In the genomic region with DNA sequence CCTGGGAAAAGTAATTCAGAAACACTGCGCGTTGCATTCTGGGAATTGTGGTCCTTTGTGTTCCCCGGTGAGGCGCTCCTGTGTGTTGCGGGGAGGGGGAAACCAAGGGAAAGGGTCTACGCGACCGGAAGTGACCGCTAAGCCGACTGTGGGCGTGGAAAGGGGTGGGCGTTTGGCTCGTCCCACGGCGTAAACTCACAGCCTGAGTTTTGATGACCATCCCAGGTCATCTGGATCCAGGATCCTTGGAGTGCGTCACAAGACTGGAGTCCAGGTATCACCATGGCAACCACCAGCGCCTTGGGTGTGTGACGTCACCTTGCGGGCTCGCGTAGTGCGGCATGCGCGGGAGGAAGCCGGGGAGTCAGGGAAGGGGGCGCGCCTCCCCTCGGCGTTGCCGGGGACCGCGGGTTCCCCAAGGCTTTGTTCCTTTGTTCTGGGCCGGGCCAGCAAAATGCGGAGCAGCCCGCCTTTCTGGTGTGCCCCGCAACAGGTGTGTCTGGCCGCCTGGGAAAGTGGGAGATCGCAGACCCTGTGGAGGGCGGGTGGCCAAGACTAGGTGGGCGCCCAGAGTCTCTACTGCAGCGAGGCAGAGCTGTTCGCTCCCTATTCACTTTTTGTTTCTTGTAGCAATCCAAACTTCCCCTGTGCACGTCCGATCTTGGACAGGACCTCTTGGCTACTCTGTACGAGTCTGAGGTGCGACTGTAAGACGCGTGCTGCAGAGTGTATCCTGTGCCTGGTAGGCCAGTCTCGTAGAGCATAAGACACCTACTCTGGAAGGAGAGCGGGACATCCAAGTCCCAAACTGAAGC, we compare ENCODE assay signal across 8 mouse cellular contexts. TPM values are rescaled to one million over a fixed set of nuclear protein-coding genes. Genes with fewer than 3 reads are reported as not detected.
DNase-seq lines count a peak whose midpoint lies in the region; ATAC-seq lines count a peak whose summit lies in the region.

A gene (plus strand): TSS at position 169 of the 815 bp plus-strand sequence.

- under 1% methylated on average over 50 of the region's 50 CpGs for WGBS in hindbrain, embryonic 15.5 days

- H3K9ac ChIP-seq in hindbrain, embryonic 15.5 days, result peak within 1 kb of the TSS; percentile 75

- H3K27me3 ChIP-seq in hindbrain, embryonic 15.5 days, result no peaks in the 10 kb centered on the region

- peak within 1 kb of the TSS; percentile 80 for H3K4me3 ChIP-seq in hindbrain, embryonic 15.5 days

- peak; percentile 95 for ATAC-seq in hindbrain, embryonic 15.5 days (ENCODE audit: low FRiP score, low read depth)

- H3K27ac ChIP-seq in hindbrain, embryonic 15.5 days (replicated peaks), result peak within 1 kb of the TSS; percentile 80

- H3K4me1 ChIP-seq in hindbrain, embryonic 15.5 days (replicated peaks), result peaks cover 18% of the 10 kb centered on the region

- peak; percentile 95 for DNase-seq in WW6 (ENCODE audit: low read depth, low spot score)
- peak; percentile 82 to 91 for DNase-seq in cerebellum, postnatal 36 days
- peak; percentile 93 to 94 for DNase-seq in frontal cortex, postnatal 36 days (ENCODE audit: low spot score in 2 of 2)
- DNase-seq in left cerebral cortex, adult 11 months (ENCODE audit: low spot score), result peak; percentile 85
- DNase-seq in lung, postnatal 36 days, result peak; percentile 95
- peak; percentile 98 for DNase-seq in retina, postnatal 1 day
- DNase-seq in thymus, postnatal 4 days, result peak; percentile 90

- no peaks in the 10 kb centered on the region for H3K9me3 ChIP-seq in hindbrain, embryonic 15.5 days

- H3K4me2 ChIP-seq in hindbrain, embryonic 15.5 days, result peak within 1 kb of the TSS; percentile 83

- H3K36me3 ChIP-seq in hindbrain, embryonic 15.5 days, result peaks cover 16% of the 10 kb centered on the region

RNA-seq across cellular contexts. Expression of the gene that starts here (rescaled TPM):
- polyA plus RNA-seq in hindbrain, embryonic 15.5 days (2015; fragmentation: Nextera tagmentation; extraction: Ambion mirVana), result 11.7 and 12.3 TPM in 2 replicates

Comparison
In these comparisons a context has a peak if more than half of its experiments do, and no peak if none do; other contexts are left out.
1. Peak in every context shown above with its lines: DNase-seq, ATAC-seq, H3K4me3 ChIP-seq and H3K27ac ChIP-seq.